Mouse (Mus musculus): ENCODE measurements around the gene 1700067K01Rik.

1700067K01Rik gene

GRCm38 (mm10) chr8:84053229-84053628, 51.9 kb downstream of the 1700067K01Rik start:
- DNase-seq (ENCODE audit: low read depth, low spot score): no peak

All from CD4-positive helper T cell, adult 2 months (primary cell).